Mouse (Mus musculus): ENCODE results near the gene Ccdc153. TPM values are rescaled to one million over a fixed set of nuclear protein-coding genes. Genes with fewer than 3 reads are reported as not detected.

The Ccdc153 gene
- polyA plus RNA-seq, 1 experiment: 0.15 TPM

- TF ChIP-seq POLR2A (IDR thresholded peaks at IDR 0.05; ENCODE audit: borderline replicate concordance, extremely low read depth, insufficient read depth, insufficient read length, poor library complexity, severe bottlenecking) (no peak), CTCF (IDR thresholded peaks at IDR 0.05; ENCODE audit: borderline replicate concordance, extremely low read depth, insufficient read depth, insufficient read length) (no peak)
- DNase-seq (ENCODE audit: low read depth): no peak
Measured at GRCm38 (mm10) chr9:44240911-44241310, 435 bp downstream of the Ccdc153 start.

- DNase-seq (ENCODE audit: low read depth): no peak
- TF ChIP-seq CTCF (IDR thresholded peaks at IDR 0.05; ENCODE audit: borderline replicate concordance, extremely low read depth, insufficient read depth, insufficient read length) (no peak), POLR2A (IDR thresholded peaks at IDR 0.05; ENCODE audit: borderline replicate concordance, extremely low read depth, insufficient read depth, insufficient read length, poor library complexity, severe bottlenecking) (no peak)
Measured at GRCm38 (mm10) chr9:44241418-44241817, 942 bp downstream of the Ccdc153 start.

- TF ChIP-seq CTCF (IDR thresholded peaks at IDR 0.05; ENCODE audit: borderline replicate concordance, extremely low read depth, insufficient read depth, insufficient read length) (no peak), POLR2A (IDR thresholded peaks at IDR 0.05; ENCODE audit: borderline replicate concordance, extremely low read depth, insufficient read depth, insufficient read length, poor library complexity, severe bottlenecking) (no peak)
- no peak for DNase-seq (ENCODE audit: low read depth)
Measured at GRCm38 (mm10) chr9:44243621-44244020, 3.1 kb downstream of the Ccdc153 start.

- TF ChIP-seq POLR2A (IDR thresholded peaks at IDR 0.05; ENCODE audit: borderline replicate concordance, extremely low read depth, insufficient read depth, insufficient read length, poor library complexity, severe bottlenecking) (no peak), CTCF (IDR thresholded peaks at IDR 0.05; ENCODE audit: borderline replicate concordance, extremely low read depth, insufficient read depth, insufficient read length) (no peak)
- DNase-seq (ENCODE audit: low read depth): no peak
Measured at GRCm38 (mm10) chr9:44247907-44248306, 7.4 kb downstream of the Ccdc153 start.

- TF ChIP-seq POLR2A (IDR thresholded peaks at IDR 0.05; ENCODE audit: borderline replicate concordance, extremely low read depth, insufficient read depth, insufficient read length, poor library complexity, severe bottlenecking) (no peak), CTCF (IDR thresholded peaks at IDR 0.05; ENCODE audit: borderline replicate concordance, extremely low read depth, insufficient read depth, insufficient read length) (peak; percentile 70)
- peak; percentile 80 for DNase-seq (ENCODE audit: low read depth)
Measured at GRCm38 (mm10) chr9:44249181-44250146, 9.0 kb downstream of the Ccdc153 start.

- peak; percentile 58 for DNase-seq (ENCODE audit: low read depth)
- TF ChIP-seq CTCF (IDR thresholded peaks at IDR 0.05; ENCODE audit: borderline replicate concordance, extremely low read depth, insufficient read depth, insufficient read length) (no peak), POLR2A (IDR thresholded peaks at IDR 0.05; ENCODE audit: borderline replicate concordance, extremely low read depth, insufficient read depth, insufficient read length, poor library complexity, severe bottlenecking) (no peak)
Measured at GRCm38 (mm10) chr9:44250445-44250844, 10.0 kb downstream of the Ccdc153 start.

GRCm38 (mm10) chr9:44251314-44251713 lies 10.8 kb downstream of the Ccdc153 start, which contains the start of gene Pdzd3:
Gene Pdzd3 (minus strand): TSS chr9:44251471.
- DNase-seq (ENCODE audit: low read depth): no peak
- TF ChIP-seq CTCF (IDR thresholded peaks at IDR 0.05; ENCODE audit: borderline replicate concordance, extremely low read depth, insufficient read depth, insufficient read length) (no peak), POLR2A (IDR thresholded peaks at IDR 0.05; ENCODE audit: borderline replicate concordance, extremely low read depth, insufficient read depth, insufficient read length, poor library complexity, severe bottlenecking) (no peak)

- peak; percentile 41 for DNase-seq (ENCODE audit: low read depth)
- TF ChIP-seq POLR2A (IDR thresholded peaks at IDR 0.05; ENCODE audit: borderline replicate concordance, extremely low read depth, insufficient read depth, insufficient read length, poor library complexity, severe bottlenecking): no peak
- no peak for TF ChIP-seq CTCF (IDR thresholded peaks at IDR 0.05; ENCODE audit: borderline replicate concordance, extremely low read depth, insufficient read depth, insufficient read length)
Measured at GRCm38 (mm10) chr9:44253441-44253840, 13.0 kb downstream of the Ccdc153 start.

- TF ChIP-seq POLR2A (IDR thresholded peaks at IDR 0.05; ENCODE audit: borderline replicate concordance, extremely low read depth, insufficient read depth, insufficient read length, poor library complexity, severe bottlenecking) (no peak), CTCF (IDR thresholded peaks at IDR 0.05; ENCODE audit: borderline replicate concordance, extremely low read depth, insufficient read depth, insufficient read length) (no peak)
- peak; percentile 93 for DNase-seq (ENCODE audit: low read depth)
Measured at GRCm38 (mm10) chr9:44254508-44255135, 14.1 kb downstream of the Ccdc153 start.

GRCm38 (mm10) chr9:44255136-44255521 lies 14.7 kb downstream of the Ccdc153 start:
- no peak for TF ChIP-seq POLR2A (IDR thresholded peaks at IDR 0.05; ENCODE audit: borderline replicate concordance, extremely low read depth, insufficient read depth, insufficient read length, poor library complexity, severe bottlenecking)
- TF ChIP-seq CTCF (IDR thresholded peaks at IDR 0.05; ENCODE audit: borderline replicate concordance, extremely low read depth, insufficient read depth, insufficient read length): no peak
- peak; percentile 79 for DNase-seq (ENCODE audit: low read depth)

- DNase-seq (ENCODE audit: low read depth): peak; percentile 12
- TF ChIP-seq POLR2A (IDR thresholded peaks at IDR 0.05; ENCODE audit: borderline replicate concordance, extremely low read depth, insufficient read depth, insufficient read length, poor library complexity, severe bottlenecking): no peak
- no peak for TF ChIP-seq CTCF (IDR thresholded peaks at IDR 0.05; ENCODE audit: borderline replicate concordance, extremely low read depth, insufficient read depth, insufficient read length)
Measured at GRCm38 (mm10) chr9:44256213-44256612, 15.7 kb downstream of the Ccdc153 start.

Data from brain, embryonic 14.5 days (tissue).